Mouse (Mus musculus) C2C12 (cell line): ENCODE results near the gene Vpreb1.

Source experiments
- CEBPB ChIP-seq: IDR thresholded peaks from one replicate; pipeline ENCODE4 v1.6.1; 2011; ENCODE audit warnings: low read depth, mild to moderate bottlenecking, control low read depth, moderate library complexity
- CTCF ChIP-seq: IDR thresholded peaks from one replicate; pipeline ENCODE4 v1.5.1; 2011; ENCODE audit not compliant: control insufficient read depth, insufficient read depth, insufficient read length
- FOSL1 ChIP-seq: IDR thresholded peaks from one replicate; pipeline ENCODE4 v1.8.0; 2011; ENCODE audit warnings: mild to moderate bottlenecking, low read length; ENCODE audit not compliant: poor library complexity, insufficient read depth, severe bottlenecking
- MAX ChIP-seq: IDR thresholded peaks from one replicate; pipeline ENCODE4 v1.6.1; 2011; ENCODE audit warnings: mild to moderate bottlenecking, control low read depth
- MYOD1 ChIP-seq: IDR thresholded peaks from one replicate; pipeline ENCODE4 v1.6.1; 2011; ENCODE audit warnings: low read depth; ENCODE audit not compliant: control insufficient read depth, insufficient read length
- MYOG ChIP-seq: IDR thresholded peaks from one replicate; pipeline ENCODE4 v1.6.1; 2011; ENCODE audit not compliant: control insufficient read depth, insufficient read length; ENCODE audit errors: extremely low read depth
- USF1 ChIP-seq: IDR thresholded peaks from one replicate; pipeline ENCODE4 v1.6.1; 2011; ENCODE audit warnings: low read depth, mild to moderate bottlenecking, control low read depth, moderate library complexity

- TF ChIP-seq CTCF (no peak), USF1 (no peak), MYOG (no peak), CEBPB (no peak), MYOD1 (no peak), MAX (no peak), FOSL1 (no peak)
These were observed 17.7 kb upstream of the Vpreb1 start for GRCm38 (mm10) chr16:16888341-16888740.
